Mouse (Mus musculus) G1E-ER4 (cell line): ENCODE results near the gene Arhgap31. TPM values are rescaled to one million over a fixed set of nuclear protein-coding genes. Genes with fewer than 3 reads are reported as not detected.

ENCODE experiments used
- GATA1 ChIP-seq: IDR thresholded peaks from one replicate; pipeline ENCODE4 v1.8.0; 2012; ENCODE audit warnings: low read length, inconsistent platforms
- polyA plus RNA-seq: library from polyadenylated mRNA; stranded (reverse); fragments of >175 nt; gene quantifications from 2 replicates; pipeline ENCODE4 v1.2.3, GENCODE M21; 2012

The Arhgap31 gene
- polyA plus RNA-seq, 1 experiment = 0.06 TPM

- TF ChIP-seq GATA1 = no peak
Observed at GRCm38 (mm10) chr16:38741204-38741903, 28.3 kb upstream of the Arhgap31 start.

GRCm38 (mm10) chr16:38730921-38731320, 17.8 kb upstream of the Arhgap31 start:
- TF ChIP-seq GATA1 = no peak

GRCm38 (mm10) chr16:38729610-38730288, 16.7 kb upstream of the Arhgap31 start:
- no peak for TF ChIP-seq GATA1

DNA sequence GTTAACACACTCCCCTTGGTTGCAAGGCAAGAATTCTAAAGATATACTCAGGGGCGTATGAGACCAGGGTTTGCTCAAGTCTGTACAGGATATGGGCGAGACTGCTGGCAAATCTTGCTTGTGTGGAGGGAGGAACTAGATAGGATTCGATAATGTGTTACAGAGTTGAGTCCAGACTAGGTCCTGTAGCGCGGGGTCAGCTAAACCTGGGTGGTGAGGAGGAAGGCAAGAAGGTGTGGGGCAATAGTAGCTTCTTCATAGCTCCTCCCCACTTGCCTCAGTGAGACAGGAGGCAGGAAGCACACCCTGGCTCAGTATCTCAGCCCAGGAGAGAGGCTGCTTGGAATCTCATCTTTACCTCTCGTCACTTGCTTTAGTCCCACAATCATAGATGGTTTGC, 16.1 kb upstream of the Arhgap31 start:
- no peak for TF ChIP-seq GATA1

GRCm38 (mm10) chr16:38728576-38729132, 15.6 kb upstream of the Arhgap31 start:
- no peak for TF ChIP-seq GATA1

GRCm38 (mm10) chr16:38724974-38725373, 11.9 kb upstream of the Arhgap31 start:
- TF ChIP-seq GATA1 = no peak

GRCm38 (mm10) chr16:38724256-38724655, 11.2 kb upstream of the Arhgap31 start:
- TF ChIP-seq GATA1 = no peak

GRCm38 (mm10) chr16:38721377-38721776, 8.3 kb upstream of the Arhgap31 start:
- TF ChIP-seq GATA1 = no peak

DNA sequence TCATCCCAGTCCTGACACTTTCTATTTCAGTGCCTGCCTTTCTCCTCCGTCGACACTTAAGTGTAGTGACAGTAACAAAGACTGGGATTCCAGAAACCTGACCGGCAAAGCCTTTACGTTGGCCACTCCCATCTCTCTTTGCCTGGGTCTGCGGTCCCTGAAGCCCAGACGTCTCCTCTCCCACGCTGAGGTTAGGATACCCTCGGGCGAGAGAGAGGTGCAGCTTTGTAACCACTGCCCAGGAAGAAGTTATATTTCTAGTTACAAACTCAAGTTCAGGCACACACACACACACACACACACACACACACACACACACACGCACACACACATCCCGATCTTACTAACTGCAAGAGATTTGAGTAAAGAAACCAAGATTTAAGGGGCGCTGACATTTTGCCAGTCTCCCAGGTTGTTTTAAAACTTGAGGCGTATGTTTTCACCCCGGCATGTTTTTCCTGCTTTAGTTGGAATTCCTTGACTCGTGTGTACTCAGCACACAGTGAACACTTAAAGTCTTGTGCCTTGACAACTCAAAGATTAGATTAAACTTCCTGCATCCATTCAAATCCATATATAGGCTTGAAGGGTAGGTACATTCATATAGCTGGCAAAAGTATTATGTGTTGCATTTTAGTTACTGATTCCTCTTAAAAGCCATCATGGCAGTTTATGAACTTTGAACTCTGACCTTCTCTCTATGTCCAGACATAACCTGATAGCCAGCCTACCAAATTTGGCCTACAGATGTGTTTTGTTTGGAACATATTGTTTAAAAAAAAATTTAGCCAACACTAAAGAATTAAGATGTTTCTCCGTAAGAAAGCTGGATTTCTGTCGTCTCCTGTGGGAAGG, 557 bp upstream of the Arhgap31 start:
- no peak for TF ChIP-seq GATA1

GRCm38 (mm10) chr16:38712105-38712504, 969 bp downstream of the Arhgap31 start:
- TF ChIP-seq GATA1 = no peak

DNA sequence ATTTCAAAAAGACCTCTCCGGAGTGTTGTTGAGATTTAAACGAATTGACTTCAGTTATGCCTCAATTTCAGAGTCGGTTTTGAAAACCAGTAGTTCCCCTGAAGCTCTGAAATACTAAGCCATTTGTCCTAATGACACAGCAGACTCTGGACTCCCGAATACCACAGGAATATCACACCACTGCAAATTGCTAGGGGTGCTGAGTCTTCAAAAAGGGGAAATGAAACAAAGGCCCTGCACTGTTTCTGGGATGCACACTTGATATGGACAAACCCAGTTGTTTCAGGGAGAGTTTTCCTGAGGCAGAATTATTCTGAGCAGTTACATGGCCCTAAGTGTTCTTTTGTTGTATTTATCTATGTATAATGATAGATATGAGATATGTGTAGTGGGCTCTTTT, 1.8 kb downstream of the Arhgap31 start:
- no peak for TF ChIP-seq GATA1

- no peak for TF ChIP-seq GATA1
Observed at GRCm38 (mm10) chr16:38708962-38709520, 4.0 kb downstream of the Arhgap31 start.

DNA sequence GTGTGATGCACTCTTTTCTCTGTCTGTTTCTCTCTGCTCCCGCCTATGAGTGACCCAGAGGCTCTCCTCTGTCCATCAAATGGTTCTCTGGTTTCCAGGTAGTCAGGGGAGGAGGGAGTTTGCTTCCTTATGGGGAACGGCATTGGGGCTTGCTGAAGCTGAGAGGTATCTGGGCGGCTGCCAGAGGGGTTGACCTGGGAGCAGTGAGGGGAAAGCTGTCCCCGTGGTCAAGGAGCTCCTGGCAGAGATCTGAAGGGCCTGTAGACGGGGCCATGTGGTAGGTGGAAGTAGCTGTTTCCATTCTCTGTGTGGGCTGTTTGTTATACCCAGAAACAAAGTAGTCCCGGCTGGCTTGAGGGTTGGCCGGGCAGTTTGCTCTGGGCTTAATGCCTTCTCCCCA, 6.3 kb downstream of the Arhgap31 start:
- TF ChIP-seq GATA1 = no peak

- TF ChIP-seq GATA1 = no peak
Observed at GRCm38 (mm10) chr16:38705531-38706281, 7.4 kb downstream of the Arhgap31 start.

- TF ChIP-seq GATA1 = no peak
Observed at GRCm38 (mm10) chr16:38703501-38703900, 9.6 kb downstream of the Arhgap31 start.
